Mouse (Mus musculus) ES-E14 (cell line): ENCODE data around the gene Sh3d19. TPM values are rescaled to one million over a fixed set of nuclear protein-coding genes. Genes with fewer than 3 reads are reported as not detected.

Experiments used
- DNase-seq: peaks from one replicate; pipeline ENCODE4 v3.0.0-alpha.2; 2013; ENCODE audit warnings: low read depth, low spot score
- H3K27ac ChIP-seq: 2 replicates; pipeline ENCODE4 v1.5.1; 2012; ENCODE audit warnings: low read depth, mild to moderate bottlenecking, low read length, moderate library complexity, mixed read lengths; ENCODE audit not compliant: poor library complexity, insufficient read depth, severe bottlenecking
- H3K36me3 ChIP-seq: 2 replicates; pipeline ENCODE4 v1.6.1; 2012; ENCODE audit warnings: mild to moderate bottlenecking, low read length, moderate library complexity, mixed read lengths; ENCODE audit not compliant: control insufficient read depth, poor library complexity, insufficient read depth, severe bottlenecking
- H3K4me1 ChIP-seq, 2 experiments: fragments of 150-350 bp in 1 of 2; sonication (generic) in 1 of 2; 2 replicates each; pipeline ENCODE4 v1.6.1; 2012; ENCODE audit warnings: low read length in 2 of 2, mild to moderate bottlenecking in 1 of 2, mixed read lengths in 1 of 2; ENCODE audit not compliant: control insufficient read depth in 2 of 2, insufficient read depth in 2 of 2, poor library complexity in 1 of 2
- H3K4me3 ChIP-seq, 2 experiments: fragments of 150-350 bp in 1 of 2; sonication (generic) in 1 of 2; 2 replicates each; pipeline ENCODE4 v1.5.1; 2012; ENCODE audit warnings: low read length in 2 of 2, low read depth in 1 of 2, mild to moderate bottlenecking in 1 of 2, mixed read lengths in 1 of 2; ENCODE audit not compliant: insufficient read depth in 1 of 2, poor library complexity in 1 of 2, severe bottlenecking in 1 of 2
- H3K9ac ChIP-seq: 2 replicates; pipeline ENCODE4 v1.6.1; 2012; ENCODE audit warnings: low read depth, mild to moderate bottlenecking, low read length, mixed read lengths; ENCODE audit not compliant: poor library complexity, insufficient read depth, severe bottlenecking
- H3K9me3 ChIP-seq: fragments of 150-350 bp; sonication (generic); 2 replicates; pipeline ENCODE4 v1.6.1; 2012; ENCODE audit warnings: low read depth, mild to moderate bottlenecking, low read length; ENCODE audit not compliant: control insufficient read depth, insufficient read depth
- CHD2 ChIP-seq: IDR thresholded peaks from 2 replicates; pipeline ENCODE4 v1.6.1; 2014; ENCODE audit warnings: mild to moderate bottlenecking, low read depth, low read length, inconsistent platforms
- HCFC1 ChIP-seq: IDR thresholded peaks from 2 replicates; pipeline ENCODE4 v1.6.1; 2012; ENCODE audit warnings: low read length, inconsistent platforms, borderline replicate concordance; ENCODE audit not compliant: insufficient read depth
- MAFK ChIP-seq: IDR thresholded peaks from 2 replicates; pipeline ENCODE4 v1.6.1; 2014; ENCODE audit warnings: mild to moderate bottlenecking, low read depth, low read length, inconsistent platforms; ENCODE audit not compliant: insufficient read depth
- ZC3H11A ChIP-seq: IDR thresholded peaks from 2 replicates; pipeline ENCODE4 v1.6.1; 2012; ENCODE audit warnings: low read depth, mild to moderate bottlenecking, inconsistent platforms, low read length, borderline replicate concordance
- ZNF384 ChIP-seq: IDR thresholded peaks from 2 replicates; pipeline ENCODE4 v1.6.1; 2012; ENCODE audit warnings: low read depth, low read length, inconsistent platforms
- in situ Hi-C, 2 experiments: fragments of 600-800 bp; cut with MboI; formaldehyde crosslinking; loops; one replicate each; pipeline ENCODE4 v1.15.1; 2025; ENCODE audit warnings: low sequenced_read_pairs in 2 of 2, inconsistent platforms in 1 of 2; ENCODE audit not compliant: unreplicated experiment in 2 of 2
- total RNA-seq: library from RNA; depleted of rRNA; stranded (reverse); fragments of 300-350 nt; gene quantifications from 2 replicates; pipeline ENCODE4 v1.2.3, GENCODE M21; 2012

The Sh3d19 gene
- total RNA-seq, 1 experiment = 13.2 TPM

DNA sequence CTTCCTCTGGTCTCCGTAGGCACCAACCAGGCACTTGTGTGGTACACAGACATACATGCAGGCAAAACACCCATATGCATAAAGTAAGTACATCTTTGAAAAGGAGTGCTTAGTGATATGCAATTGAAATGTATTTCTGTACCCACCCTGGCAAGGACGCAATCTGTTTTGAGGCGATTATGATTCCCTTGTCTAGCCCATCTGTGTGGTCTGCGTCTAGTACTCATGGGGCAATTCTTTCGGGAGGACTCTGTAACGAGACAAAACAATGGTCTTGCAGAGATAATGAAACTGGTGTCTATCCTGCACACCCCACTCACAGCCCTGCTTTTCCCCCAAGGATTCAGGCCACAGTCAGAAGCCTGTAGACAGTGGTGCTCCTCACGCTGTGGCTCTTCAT lies 141.9 kb downstream of the Sh3d19 start:
- in situ Hi-C loops = loop anchor here in 1 of 2 experiments (25.0 kb wide), 1 partner anchor 400 kb away; no protein-coding TSS in a partner anchor
- peaks cover 3% of the 10 kb centered on the region for H3K36me3 ChIP-seq

DNA sequence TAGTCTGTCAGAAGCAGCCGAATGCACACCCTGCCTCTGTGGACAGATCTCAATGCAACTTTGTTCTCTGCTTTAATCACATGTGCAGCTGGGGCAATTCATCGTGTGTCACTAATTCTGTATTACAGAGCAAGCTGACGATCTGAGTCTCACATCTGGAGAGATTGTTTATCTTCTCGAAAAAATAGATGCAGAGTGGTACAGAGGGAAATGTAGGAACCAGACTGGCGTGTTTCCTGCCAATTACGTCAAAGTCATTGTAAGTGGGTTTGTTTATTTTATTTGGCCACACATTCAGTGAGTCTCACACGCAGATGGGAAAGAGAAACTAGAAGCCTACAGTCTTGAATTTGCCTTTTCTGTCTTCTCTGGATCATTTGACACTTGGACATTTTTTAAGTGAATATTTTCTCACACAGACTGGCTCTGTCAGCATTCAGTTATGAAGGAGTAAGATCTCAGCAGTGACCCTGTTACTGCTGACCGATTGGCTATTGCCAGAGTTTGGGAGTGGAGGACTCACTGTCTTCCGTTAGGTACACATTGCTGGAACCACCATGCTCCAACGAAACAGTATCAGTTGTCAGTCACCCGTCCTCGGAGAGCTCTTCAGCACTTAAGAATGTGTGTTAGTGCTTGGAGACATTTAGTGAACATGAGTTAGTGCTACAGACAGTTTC lies 143.9 kb downstream of the Sh3d19 start:
- Histone ChIP-seq H3K4me3 (no peak overlapping the region), H3K9me3 (no peaks in the 10 kb centered on the region), H3K36me3 (peaks cover 3% of the 10 kb centered on the region), H3K4me1 (peaks cover 0 to 2% of the 10 kb centered on the region in 2 experiments; a peak in 1 of 4 replicates), H3K27ac (no peak overlapping the region), H3K9ac (no peak overlapping the region)
- in situ Hi-C loops = loop anchor here in 1 of 2 experiments (25.0 kb wide), 1 partner anchor 402 kb away; no protein-coding TSS in a partner anchor
- TF ChIP-seq ZC3H11A (no peak), MAFK (no peak), ZNF384 (no peak), CHD2 (no peak)
- DNase-seq = no peak

More for the DNA sequence above, 141.9 kb downstream of the Sh3d19 start:
- H3K9me3 ChIP-seq = no peaks in the 10 kb centered on the region
- no peak overlapping the region for H3K9ac ChIP-seq
- H3K4me1 ChIP-seq = no peaks in the 10 kb centered on the region
- H3K4me3 ChIP-seq = no peak overlapping the region
- H3K27ac ChIP-seq = no peak overlapping the region
- no peak for DNase-seq
- TF ChIP-seq MAFK (no peak), ZC3H11A (no peak), ZNF384 (no peak), CHD2 (no peak), HCFC1 (no peak)

DNA sequence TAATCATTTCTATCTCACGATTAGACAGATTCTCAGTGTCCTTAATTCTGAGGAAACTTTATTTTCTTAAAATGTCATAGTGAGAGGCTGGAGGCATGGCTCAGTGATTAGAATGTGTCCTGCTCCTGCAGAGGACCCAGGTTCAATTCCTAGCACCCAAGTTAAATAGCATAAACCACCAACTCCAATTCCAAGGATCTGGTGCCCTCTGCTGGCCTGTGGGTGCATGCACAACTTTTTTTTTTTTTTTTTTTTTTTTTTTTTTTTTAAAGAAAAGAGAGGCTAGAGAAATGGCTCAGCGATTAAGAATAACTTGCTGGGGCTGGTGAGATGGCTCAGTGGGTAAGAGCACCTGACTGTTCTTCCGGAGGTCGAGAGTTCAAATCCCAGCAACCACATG lies 146.0 kb downstream of the Sh3d19 start:
- Histone ChIP-seq H3K4me3 (no peak overlapping the region), H3K9me3 (no peaks in the 10 kb centered on the region), H3K4me1 (peaks cover 0 to 2% of the 10 kb centered on the region in 2 experiments; a peak in 1 of 4 replicates), H3K9ac (no peak overlapping the region), H3K27ac (no peak overlapping the region), H3K36me3 (peaks cover 3% of the 10 kb centered on the region)
- in situ Hi-C loops = loop anchor here in 1 of 2 experiments (25.0 kb wide), 1 partner anchor 405 kb away; no protein-coding TSS in a partner anchor
- no peak for DNase-seq
- TF ChIP-seq ZC3H11A (peak; percentile 62; the same call in 1 of the 2 replicates), HCFC1 (no peak), MAFK (no peak), CHD2 (no peak), ZNF384 (peak; percentile 98)

DNA sequence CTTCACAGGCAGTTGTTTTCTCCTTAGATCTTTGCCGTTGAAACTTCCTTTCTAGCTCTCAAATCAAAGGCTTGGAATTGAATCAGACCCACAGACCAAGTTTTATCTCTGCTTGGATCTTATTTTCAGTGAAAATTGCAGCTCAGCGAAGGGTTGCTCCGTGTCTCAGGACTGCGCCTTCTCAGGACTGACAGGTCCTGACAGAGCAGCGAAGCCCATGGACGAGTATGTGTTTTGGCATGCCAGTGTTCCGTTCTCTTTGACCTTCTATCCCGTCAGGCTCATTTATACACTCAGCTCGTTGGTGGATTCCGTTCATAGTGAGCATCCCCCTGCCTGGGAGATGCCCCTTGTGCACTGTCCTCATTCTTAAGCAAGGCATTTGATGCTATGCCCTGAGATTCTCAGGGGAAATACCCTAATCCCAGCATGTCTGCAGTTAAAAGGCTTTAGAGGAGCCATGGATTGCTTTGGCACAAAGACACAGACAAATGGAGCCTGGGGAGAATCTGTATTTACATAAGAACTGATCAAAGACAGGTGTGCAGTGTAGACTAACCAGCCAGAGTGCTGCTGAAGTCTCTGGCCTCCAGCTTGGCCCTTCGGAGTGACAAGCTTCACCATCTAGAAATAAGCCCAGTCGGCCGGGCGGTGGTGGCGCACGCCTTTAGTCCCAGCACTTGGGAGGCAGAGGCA lies 148.5 kb downstream of the Sh3d19 start:
- no peak for DNase-seq
- Histone ChIP-seq H3K9ac (no peak overlapping the region), H3K4me1 (peaks cover 0 to 2% of the 10 kb centered on the region in 2 experiments; a peak in 1 of 4 replicates), H3K4me3 (no peak overlapping the region), H3K36me3 (peaks cover 5% of the 10 kb centered on the region), H3K27ac (no peak overlapping the region), H3K9me3 (no peaks in the 10 kb centered on the region)
- no peak for TF ChIP-seq MAFK
- TF ChIP-seq ZC3H11A = no peak
- TF ChIP-seq CHD2 = no peak
- TF ChIP-seq ZNF384 = no peak
- TF ChIP-seq HCFC1 = no peak
- in situ Hi-C loops = loop anchor here in 1 of 2 experiments (25.0 kb wide), 1 partner anchor 407 kb away; no protein-coding TSS in a partner anchor
